Mouse (Mus musculus): ENCODE results near the gene Itln1.

- TF ChIP-seq POLR2A (IDR thresholded peaks at IDR 0.05; ENCODE audit: control insufficient read depth, extremely low read depth, insufficient read depth, low read length, poor library complexity) (no peak), CTCF (IDR thresholded peaks at IDR 0.05; ENCODE audit: borderline replicate concordance, control insufficient read depth, extremely low read depth, insufficient read depth, low read length, poor library complexity) (no peak)
Measured at GRCm38 (mm10) chr1:171534557-171534956, 537 bp downstream of the Itln1 start.
